Mouse (Mus musculus) right cerebral cortex, postnatal 4 days (tissue): ENCODE data around the gene Slco2a1.

ENCODE experiments used
- DNase-seq: peaks from one replicate; pipeline ENCODE4 v3.0.0-alpha.2; 2022

Gene Slco2a1

GRCm38 (mm10) chr9:102988462-102988861, at the start of gene Slco2a1:
Gene Slco2a1 (plus strand): TSS chr9:102988712.
- DNase-seq = no peak

DNA sequence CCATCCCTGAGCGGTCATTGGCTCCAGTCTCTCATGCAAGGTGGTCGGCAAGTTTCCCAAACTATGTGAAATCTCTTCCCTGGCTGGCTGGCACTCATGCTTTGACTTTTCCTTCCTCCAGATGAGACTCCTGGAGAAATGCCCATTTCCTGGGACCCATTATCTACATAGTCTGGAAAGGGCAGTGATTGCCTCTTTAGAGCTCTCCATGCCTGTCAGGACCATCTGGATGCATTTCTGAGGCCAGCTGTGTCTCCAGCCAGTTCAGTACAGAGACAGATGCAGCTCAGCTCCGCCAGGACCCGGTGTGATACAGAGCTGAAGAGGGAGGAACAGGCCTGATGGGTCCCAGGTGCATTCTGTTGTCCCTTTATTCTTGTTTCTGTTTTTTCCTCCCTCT, 46.3 kb upstream of the Slco2a1 start:
- DNase-seq = no peak

DNA sequence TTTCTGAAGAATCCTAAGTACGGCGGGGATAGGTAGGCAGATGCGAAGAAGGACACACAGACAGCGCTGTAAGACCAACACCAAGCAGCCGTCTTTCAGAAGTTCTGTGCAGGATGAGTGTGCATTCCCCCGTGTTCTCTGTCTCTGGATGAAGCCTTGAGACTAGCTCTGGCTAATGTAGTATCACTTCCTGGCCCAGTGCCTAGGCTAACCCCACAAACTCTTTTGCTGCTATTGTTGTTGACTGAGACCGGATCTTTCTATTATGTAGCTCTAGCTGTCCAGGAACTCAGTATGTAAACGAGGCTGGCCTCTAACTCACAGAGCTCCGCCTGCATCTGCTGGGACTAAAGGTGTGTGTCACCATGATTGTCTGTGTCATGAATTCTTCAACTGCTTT, 43.6 kb upstream of the Slco2a1 start:
- no peak for DNase-seq

DNA sequence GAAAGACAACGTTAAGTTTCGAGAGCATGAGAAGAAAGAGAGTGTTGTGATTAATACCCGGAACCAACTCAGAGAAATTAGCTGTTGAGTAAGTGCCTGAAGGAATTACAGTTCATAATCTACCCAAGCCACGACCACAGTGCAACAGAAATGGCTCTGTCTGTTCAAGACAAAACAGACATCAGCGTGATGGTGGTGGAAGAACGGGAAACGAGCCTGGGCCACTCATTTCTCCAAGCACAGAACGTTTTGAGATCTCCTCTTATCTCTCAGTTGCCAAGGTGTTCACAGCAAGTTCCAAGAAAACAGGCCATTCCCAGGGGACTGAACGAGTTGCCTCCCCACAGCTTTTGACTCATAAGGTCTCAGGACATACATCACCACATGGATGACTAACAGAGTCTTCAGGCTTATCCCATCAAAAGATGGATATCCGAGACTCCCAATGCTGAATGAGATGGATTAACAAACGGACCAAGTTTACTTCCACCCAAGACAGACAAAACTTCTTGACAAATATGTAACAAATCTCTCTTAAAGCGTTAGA, 42.0 kb upstream of the Slco2a1 start:
- no peak for DNase-seq

DNA sequence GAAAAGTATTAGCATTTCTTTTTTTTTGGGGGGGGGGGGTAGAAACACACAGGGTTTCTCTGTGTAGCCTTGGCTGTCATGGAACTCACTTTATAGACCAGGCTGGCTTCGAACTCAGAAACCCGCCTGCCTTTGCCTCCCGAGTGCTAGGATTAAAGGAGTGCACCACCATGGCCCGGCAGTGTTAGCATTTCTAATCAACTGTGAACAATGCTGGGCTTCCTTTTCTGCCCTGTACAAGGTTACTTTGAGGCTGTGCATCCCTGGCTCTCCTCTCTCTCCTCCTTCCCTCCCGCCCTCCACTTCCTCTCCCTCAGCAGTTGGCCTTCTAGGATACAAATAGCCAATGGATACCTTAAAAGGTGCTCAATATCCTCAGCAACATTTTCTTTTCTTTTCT, 39.8 kb upstream of the Slco2a1 start:
- no peak for DNase-seq

- DNase-seq = no peak
Observed at GRCm38 (mm10) chr9:102951091-102951994, 37.2 kb upstream of the Slco2a1 start.

DNA sequence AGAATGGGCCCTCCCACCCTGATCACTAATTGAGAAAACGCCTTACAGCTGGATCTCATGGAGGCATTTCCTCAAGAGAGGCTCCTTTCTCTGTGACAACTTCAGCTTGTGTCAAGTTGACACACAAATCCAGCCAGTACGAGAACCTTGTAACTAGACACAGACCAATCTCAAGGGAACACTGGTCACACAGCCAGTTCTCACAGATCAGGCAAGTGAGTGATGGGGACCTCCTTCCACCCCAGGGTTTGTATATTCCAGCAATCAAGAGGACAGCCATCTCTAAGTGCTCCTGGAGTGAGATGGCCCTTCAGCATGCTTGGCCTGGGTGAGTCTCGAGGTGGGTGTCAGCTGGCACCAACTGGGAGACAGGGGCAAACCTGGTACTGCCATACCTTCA, 32.6 kb upstream of the Slco2a1 start:
- no peak for DNase-seq

GRCm38 (mm10) chr9:102958703-102959102, 29.8 kb upstream of the Slco2a1 start:
- DNase-seq = no peak

DNA sequence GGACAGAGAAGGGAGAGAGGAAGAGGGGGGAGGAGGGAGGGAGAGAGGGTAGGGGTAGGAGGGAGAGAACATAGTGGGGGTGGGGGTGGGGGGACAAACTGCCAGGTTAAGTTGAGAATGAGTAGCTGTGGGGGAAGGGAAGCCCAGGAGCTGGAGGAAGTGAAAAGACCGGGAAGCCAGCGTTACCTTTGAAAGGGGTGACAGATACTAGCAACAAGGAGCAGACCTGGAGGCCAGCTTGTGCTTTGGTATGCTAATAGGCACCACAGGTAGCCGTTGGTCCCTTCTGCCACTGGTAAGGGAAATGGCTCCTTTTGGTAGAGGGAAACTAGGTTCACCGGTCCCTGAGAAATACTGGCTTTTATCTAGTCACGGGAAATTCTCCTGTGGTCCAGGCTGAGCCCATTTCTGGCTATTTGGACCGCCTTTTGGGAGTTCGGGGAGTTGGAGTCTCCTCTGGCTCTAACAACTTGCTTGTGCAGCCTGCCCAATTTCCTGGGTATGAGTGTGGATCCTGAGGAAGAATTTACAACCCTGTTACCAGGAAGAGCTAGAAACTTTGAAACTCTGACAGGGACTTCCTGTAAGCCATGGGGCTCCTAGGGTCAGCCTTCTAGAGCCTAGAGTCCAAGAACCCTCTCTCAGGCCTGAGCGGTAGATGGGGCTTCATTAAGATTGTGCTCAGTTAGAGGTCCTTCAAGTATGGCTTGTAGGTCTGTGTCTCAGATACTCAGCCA, 27.0 kb upstream of the Slco2a1 start:
- DNase-seq = no peak

- DNase-seq = no peak
Observed at GRCm38 (mm10) chr9:102962093-102962788, 26.3 kb upstream of the Slco2a1 start.

GRCm38 (mm10) chr9:102963321-102963720, 25.2 kb upstream of the Slco2a1 start:
- no peak for DNase-seq

- no peak for DNase-seq
Observed at GRCm38 (mm10) chr9:102964644-102965043, 23.9 kb upstream of the Slco2a1 start.

DNA sequence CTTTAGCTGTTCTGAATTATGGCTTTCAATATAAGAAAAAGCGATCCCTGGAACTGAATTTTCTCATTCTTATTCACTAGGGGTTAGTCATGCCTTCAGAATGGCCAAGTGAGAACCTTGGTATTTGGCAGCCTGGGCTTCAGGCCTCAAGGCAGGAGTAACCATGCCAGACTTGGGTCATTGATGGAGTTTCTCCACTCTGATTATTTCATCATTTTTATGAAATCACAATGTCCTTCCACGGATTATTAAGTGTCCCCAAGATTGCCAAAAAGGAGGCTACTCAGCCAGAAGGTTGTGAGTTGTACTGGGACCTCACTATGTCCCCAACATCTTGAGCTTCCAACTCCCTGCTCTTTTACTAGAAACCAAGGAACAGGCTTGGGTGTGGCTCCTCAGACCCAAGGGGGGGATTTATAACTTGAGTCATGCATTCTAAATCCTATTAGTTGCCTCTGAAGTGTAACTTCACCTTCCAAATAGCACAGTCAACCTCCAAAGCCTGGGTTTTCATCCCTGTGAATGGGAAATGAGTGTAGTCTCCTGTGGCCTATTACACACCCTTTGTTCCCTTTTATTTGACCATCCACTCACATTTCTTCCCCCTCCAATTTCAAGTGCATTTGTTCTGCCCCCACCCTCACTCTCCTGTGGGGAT, 16.0 kb upstream of the Slco2a1 start:
- DNase-seq = no peak

- DNase-seq = no peak
Observed at GRCm38 (mm10) chr9:102975887-102976286, 12.6 kb upstream of the Slco2a1 start.

- DNase-seq = no peak
Observed at GRCm38 (mm10) chr9:102977090-102977489, 11.4 kb upstream of the Slco2a1 start.

DNA sequence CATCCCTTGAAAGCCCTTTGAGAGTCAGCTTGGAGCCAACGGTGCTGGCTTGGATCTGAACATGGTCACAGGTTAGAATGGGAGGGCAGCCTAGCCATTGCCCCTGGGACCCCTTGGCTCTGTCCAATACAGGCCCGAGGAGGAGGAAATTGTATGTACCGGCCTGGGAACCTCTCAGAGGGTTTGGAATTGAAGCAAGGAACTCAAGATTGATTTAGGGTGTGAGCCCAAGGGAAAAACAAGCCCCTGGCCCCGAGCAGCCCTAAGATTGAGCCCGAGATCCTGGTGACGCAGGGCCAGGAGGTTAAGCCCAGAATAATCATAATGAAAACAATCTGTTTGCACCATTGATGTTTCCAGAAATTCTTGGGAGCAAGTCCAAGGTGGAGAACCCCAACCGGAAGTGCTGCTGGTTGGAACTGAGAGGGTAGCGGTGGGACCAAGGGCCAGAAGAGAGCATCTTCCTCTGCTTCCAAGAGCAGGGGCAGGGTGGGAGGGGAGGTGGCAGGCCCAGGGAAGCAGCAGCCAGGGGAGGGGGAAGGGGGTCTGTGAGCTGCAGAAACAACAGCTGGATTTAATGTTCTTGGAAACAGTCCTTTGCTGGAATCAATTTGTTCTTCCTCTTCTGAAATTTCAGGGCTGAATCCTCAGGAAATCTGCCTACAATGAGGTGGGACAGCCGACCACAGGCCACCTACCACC, 10.6 kb upstream of the Slco2a1 start:
- DNase-seq = no peak

GRCm38 (mm10) chr9:102979011-102979700, 9.4 kb upstream of the Slco2a1 start:
- DNase-seq = no peak

- no peak for DNase-seq
Observed at GRCm38 (mm10) chr9:102979956-102980355, 8.6 kb upstream of the Slco2a1 start.

DNA sequence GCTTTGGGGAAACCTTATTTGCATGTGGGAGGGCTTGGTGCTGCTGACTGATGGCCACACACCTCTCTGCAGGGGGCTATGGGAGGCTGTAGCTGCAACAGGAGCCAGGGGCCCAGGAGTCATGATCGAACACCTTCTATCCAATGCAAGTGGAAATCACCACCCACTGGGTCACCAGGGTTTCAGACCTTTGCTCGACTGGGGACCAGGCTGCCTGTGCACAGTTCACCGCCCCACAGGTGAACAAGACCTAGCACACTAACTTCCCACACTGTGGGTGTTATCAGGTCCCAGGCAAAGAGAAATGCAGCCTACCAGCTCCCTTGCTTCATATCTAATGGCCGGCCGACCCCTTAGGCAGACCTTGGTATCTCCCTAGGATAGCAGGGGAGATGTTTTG, 8.1 kb upstream of the Slco2a1 start:
- no peak for DNase-seq

GRCm38 (mm10) chr9:102981791-102982190, 6.7 kb upstream of the Slco2a1 start:
- no peak for DNase-seq

DNA sequence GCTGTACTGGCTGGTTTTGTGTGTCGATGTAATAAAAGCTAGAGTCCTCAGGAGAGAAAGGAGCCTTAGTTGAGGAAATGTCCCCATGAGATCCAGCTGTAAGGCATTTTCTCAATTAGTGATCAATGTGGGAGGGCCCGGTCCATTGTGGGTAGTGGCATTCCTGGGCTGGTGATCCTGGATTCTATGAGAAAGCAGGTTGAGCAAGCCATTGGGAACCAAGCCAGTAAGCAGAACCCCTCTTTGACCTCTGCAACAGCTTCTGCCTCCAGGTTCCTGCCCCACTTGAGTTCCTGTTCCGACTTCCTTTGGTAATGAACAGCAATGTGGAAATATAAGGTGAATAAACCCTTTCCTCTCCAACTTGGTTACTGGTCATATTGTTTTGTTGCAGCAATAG, 6.1 kb upstream of the Slco2a1 start:
- no peak for DNase-seq
